Mouse (Mus musculus) CD4-positive, CD25-positive, alpha-beta regulatory T cell, adult 2 months (primary cell): ENCODE results near the gene Tuba8.

Source experiments
- DNase-seq: peaks from one replicate; pipeline ENCODE4 v3.0.0-alpha.2; 2012; ENCODE audit warnings: low read depth, low spot score

Tuba8 gene

GRCm38 (mm10) chr6:121194956-121195731, 15.4 kb upstream of the Tuba8 start:
- no peak for DNase-seq

- DNase-seq: no peak
These were observed 12.6 kb upstream of the Tuba8 start for GRCm38 (mm10) chr6:121197807-121198365.

- no peak for DNase-seq
These were observed 10.0 kb upstream of the Tuba8 start for GRCm38 (mm10) chr6:121200458-121200857.

DNA sequence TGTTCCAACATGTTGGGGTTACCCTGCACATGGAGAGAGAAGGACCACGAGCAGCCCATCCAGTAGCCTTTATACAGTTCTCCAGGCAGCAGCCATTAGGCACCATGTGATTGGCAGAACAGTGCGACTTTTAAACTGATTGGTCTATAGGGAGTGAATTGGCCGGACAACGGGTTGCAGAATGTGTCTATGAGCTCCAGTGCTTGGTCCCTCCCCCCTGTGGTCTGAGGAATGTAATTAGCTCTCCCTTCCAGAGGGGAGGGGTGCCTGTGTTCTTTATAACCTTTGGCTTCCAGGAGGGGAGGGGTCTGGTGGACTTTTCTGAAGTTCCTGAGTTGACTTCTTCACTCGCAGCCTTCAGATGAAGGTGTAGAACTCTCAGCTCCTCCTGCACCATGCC, 8.5 kb upstream of the Tuba8 start:
- no peak for DNase-seq

GRCm38 (mm10) chr6:121206481-121206880, 4.0 kb upstream of the Tuba8 start:
- DNase-seq: no peak

DNA sequence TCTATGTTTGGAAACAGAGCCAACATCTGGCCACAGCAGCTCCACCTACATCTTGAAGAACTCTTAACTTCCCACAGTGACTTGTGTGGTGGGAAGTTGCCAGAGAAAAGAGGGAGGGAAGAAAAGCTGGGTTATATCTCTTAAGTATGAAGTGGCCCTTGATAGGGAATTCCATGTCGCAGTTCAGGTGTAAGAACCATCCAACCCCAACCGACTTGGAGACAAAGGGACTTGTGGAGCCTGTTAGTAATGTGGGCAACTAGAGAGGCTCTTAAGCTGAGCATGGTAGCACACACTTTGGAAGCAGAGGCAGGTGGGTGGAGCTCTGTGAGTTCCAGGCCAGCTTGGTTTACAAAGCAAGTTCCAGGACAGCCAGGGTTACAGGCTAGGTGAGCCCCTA, 912 bp upstream of the Tuba8 start:
- DNase-seq: no peak

GRCm38 (mm10) chr6:121210926-121211289, 412 bp downstream of the Tuba8 start:
- no peak for DNase-seq

- no peak for DNase-seq
These were observed 1.2 kb downstream of the Tuba8 start for GRCm38 (mm10) chr6:121211743-121212142.

- no peak for DNase-seq
These were observed 2.5 kb downstream of the Tuba8 start for GRCm38 (mm10) chr6:121212988-121213387.

GRCm38 (mm10) chr6:121214221-121214620, 3.7 kb downstream of the Tuba8 start:
- no peak for DNase-seq

DNA sequence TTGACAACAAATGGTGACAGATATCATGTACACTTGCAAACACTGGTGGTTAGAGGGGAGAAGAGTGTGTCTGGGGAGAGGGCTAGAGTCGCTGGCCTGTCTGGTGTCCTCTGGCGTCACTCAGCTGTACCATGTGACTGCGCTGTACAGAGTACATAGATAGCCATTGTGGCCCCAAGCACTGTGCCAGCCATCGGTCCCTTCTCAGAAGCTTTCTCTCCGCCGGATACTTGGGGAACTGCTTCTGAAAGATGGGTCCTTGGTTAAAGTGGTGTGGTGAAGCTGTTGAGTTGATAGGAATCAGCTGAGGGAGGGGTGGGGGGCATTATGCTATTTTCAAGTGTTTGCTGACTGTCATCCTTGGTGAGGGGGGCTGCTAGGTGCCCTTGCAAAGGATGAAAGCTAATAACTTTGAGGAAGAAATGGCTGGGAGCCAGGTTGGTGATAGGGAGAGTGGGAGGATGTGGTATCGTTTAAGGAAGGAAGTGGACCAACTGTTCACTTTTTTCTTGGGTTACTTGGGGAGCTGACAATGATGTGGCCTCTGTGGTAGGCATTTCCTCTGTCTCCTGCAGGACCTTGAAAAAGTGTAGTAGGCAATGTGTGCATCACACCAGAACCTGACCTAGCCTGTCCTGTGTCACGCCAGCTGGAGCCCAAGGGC, 4.3 kb downstream of the Tuba8 start:
- DNase-seq: peak; percentile 38

- DNase-seq: no peak
These were observed 4.8 kb downstream of the Tuba8 start for GRCm38 (mm10) chr6:121215336-121215735.

- no peak for DNase-seq
These were observed 5.4 kb downstream of the Tuba8 start for GRCm38 (mm10) chr6:121215896-121216295.

GRCm38 (mm10) chr6:121216589-121217255, 6.2 kb downstream of the Tuba8 start:
- DNase-seq: no peak

DNA sequence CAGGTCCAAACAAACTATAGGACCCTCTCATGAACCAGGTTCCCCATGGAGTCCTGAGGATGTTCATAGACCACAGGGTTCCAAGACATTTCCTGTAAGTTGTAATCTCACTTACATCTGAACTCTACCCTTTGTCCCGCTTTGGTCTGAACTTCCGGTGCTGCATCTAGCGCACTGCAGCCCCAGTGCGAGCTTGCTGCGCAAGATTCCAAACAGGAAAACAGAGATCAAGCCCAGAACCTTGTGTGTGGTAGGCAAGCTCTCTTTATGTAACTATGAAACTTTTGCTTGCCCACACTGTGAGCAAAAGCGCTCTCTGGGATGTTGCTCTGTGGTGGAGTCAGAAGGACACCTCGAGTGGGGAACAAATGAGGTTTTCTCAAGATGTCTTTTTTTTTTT, 7.5 kb downstream of the Tuba8 start:
- peak; percentile 61 for DNase-seq

DNA sequence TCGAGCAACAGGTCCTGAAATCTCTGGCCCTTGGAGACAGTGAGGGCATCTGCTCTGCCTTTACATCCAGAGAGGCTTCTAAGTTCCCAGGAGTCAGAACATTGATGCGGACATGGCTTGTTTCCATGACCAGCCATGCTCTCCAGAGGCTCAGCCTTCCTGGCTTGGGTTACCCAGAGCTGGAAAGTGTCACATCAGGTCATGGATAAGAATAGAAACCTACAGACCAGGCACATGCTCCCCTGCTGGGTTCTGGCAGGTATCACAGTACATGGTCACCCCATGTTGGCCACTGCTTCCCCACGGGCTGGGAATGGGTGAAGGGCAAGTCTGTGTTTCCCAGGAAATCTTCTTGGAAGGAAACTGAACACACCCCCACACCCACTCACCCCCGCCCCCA, 8.9 kb downstream of the Tuba8 start:
- no peak for DNase-seq

DNA sequence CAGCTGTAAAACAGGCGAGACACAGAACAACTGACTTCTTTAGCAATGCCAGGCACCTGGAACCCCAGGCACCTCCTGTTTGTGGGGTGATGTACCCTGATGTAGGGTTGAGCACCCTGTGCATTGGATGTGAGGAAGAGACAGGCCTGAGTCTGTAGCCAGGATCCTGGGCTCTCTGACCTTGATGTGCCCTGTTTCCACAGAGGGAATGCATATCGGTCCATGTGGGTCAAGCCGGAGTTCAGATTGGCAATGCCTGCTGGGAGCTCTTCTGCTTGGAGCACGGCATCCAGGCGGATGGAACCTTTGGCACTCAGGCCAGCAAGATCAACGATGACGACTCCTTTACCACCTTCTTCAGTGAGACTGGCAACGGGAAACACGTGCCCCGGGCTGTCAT, 9.7 kb downstream of the Tuba8 start:
- no peak for DNase-seq

DNA sequence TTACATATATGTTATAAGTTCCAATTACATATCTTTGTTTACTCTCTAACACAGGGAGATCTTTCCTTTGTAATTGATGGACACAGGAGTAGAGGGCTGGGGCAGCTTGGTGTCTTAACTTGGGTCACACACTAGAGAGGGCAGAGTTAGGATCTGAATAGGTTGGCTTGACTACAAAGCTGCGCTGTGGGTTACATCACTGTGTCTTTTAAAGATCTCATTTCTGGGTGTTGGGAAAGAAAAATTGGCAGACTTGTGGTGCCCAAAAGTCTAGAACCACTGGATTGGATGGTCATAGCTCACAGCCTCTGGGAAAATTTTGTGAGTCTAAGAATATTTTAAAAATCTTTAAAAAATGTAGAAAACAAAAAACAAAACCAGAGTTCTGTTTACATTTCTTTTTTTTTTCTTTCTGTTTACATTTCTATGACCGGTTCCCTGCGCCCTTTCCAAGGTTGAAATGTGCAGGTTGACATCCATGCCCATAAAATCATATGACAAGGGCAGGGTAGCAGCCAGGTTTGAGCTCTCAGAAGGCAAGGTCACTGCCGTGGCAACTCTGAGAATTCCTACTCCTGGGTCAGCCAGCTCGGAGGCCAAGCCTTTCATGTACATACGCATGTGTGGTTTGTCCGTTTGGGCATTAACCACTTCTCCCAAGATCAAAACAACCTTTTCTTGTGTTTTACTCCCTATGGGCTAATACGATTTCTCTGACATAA, 11.5 kb downstream of the Tuba8 start:
- no peak for DNase-seq

- no peak for DNase-seq
These were observed 12.5 kb downstream of the Tuba8 start for GRCm38 (mm10) chr6:121223001-121223400.

DNA sequence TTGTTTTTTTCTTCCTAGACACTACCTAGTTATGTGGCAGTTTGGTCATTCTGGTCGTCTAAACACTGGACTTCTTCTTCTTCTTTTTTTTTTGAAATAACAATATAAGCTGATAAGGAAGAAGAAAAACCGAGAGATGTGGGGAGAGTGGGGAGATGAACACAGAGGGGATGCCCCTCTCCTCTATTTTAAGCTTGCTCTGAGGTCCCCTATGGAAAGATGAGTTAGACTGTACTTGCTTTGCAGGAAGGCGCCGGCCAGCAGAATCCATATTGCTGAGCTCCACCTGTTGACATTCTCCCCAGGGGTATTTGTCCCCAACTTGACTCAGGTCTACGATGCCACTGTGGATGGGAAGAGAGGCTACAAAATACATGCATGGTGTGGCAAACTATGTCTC, 13.6 kb downstream of the Tuba8 start:
- no peak for DNase-seq

DNA sequence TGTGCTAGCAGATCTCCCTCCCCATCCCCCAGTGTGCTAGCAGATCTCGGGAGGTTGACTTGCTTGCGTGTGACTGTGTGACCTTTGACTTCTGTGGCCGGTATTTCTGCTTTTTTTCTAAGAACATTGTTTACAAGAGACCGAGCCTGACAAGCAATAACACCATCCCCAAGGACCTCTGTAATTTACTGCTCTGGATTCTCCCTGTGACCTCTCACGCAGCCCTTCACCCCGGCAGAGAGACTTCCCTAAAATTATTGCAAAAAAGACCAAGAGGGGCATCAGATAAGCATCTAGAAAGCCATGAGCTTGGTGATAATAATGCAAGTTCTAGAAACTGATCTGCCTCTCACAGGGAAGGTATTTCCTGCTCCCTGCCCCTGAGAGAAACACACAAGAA, 14.5 kb downstream of the Tuba8 start:
- no peak for DNase-seq

DNA sequence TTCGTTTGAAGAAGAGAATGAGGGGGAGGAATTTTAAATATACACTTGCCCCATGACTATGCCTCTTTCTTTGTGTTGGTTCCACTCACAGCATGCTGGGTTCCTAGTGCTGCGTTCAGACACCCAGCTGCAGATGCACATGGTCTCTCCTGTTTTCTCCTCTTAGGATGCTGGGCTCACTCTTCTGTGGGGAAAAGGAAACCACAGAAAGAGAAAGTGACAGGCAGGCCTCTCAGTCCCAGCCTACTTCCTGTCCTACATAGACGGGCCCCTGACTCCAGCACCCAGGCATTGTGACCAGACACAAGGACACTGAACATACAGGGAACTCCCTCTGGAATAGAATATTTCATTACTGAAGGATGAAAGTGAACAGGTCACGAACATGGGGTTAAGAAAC, 15.5 kb downstream of the Tuba8 start:
- peak; percentile 55 for DNase-seq
